Mouse (Mus musculus) heart, adult 11 months (tissue): ENCODE measurements around the gene Gse1.

Experiments used
- DNase-seq: peaks from one replicate; pipeline ENCODE4 v3.0.0; 2022

Gene Gse1

DNA sequence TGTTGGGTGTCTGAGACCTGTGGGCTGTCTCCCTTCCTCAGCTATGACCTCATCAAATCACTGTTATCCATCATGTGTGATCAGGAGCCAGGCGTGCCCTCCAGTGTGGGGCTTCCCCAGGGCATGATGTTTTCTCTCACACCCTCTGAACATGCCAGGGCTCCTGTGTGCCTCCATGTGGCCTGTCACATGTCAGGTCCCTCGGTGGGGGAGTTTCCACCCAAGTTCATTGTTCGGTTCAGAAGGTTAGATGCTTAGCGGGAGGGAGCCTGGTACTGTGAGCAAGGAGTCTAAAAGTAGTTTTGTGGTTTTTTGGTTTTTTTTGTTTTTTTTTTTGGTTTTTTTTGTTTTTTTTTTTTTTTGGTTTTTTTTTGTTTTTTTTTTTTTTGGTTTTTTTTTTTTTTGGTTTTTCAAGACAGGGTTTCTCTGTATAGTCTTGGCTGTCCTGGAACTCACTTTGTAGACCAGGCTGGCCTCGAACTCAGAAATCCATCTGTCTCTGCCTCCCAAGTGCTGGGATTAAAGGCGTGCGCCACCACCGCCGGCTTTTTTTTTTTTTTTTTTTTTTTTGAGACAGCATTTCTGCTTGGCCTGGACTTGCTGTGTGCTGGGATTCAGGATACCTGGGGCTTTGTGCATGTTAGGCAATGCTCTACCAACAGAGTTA is 235.8 kb downstream of the Gse1 start:
- DNase-seq, result no peak

DNA sequence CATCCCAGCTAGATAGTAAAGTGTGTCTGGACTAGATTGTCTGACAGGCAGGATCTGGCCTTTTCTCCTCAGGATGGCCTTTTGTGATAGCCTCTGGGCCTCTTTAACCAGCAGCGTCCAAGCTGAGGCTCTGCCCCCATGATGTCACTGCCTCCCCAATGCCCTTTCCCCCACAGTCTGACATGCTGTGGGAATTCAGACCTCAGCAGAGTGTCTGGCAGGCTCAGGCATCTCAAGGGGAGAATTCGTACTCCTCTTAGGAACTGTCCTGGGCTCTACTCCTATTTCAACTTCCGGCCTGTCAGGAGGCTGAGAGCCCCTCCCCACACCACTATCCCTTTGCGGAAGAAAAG is 236.3 kb downstream of the Gse1 start:
- DNase-seq, result no peak

DNA sequence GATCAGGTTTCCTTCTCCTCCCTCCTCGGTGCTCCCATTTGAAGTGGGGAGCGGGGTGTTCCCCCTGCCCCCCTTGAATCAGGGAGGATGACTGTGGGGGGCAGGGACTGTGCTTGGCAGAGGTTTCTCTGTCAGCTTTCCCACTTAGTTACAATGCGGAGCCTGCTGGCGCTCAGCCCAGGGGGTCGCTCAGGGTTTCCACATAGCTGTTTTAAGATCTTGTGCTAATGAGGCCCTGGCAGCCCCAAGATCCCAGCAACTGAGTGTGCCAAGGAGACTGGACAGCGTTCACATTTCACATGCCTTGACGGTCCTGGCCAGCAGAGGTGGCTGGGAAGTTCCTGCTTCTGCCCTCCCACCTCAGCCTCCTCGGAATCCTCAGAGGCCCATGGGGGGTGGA is 237.5 kb downstream of the Gse1 start:
- peak; percentile 93 for DNase-seq

DNA sequence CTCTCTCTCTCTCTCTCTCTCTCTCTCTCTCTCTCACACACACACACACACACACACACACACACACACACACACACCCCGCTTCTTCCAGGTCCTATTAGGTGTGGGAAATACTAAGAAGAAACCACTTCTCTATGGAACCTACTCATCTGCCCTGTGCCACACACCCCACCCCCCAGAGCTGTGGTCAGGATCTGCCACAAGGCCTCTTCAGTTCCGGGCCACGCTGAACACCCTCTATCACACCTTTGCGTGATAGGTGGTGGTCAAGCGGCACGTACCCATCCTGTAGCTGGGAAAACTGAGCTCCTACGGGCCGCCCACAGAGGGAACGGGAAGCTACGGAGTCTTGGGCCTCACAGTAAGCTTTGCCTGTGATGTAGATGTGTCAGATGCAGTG is 238.0 kb downstream of the Gse1 start:
- no peak for DNase-seq

DNA sequence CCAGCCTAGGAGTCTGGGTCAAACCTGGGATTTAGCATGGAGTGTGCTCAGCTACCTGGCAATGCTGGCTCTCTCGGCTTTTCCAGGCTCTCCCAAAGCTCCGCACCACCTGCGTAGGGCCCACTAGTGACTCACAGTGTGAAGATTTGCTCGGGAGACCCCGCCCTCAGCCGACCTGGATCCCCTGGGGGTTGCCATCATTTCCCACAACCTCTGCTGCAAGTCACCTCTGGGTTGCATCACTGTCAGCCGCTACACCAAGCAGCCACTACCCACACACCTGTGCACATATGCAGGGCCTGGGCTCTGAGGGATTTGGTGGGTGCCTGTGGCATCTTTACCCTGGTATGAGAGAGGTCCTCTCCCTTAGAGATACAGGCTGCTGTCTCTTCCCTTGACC is 239.3 kb downstream of the Gse1 start:
- DNase-seq, result no peak

DNA sequence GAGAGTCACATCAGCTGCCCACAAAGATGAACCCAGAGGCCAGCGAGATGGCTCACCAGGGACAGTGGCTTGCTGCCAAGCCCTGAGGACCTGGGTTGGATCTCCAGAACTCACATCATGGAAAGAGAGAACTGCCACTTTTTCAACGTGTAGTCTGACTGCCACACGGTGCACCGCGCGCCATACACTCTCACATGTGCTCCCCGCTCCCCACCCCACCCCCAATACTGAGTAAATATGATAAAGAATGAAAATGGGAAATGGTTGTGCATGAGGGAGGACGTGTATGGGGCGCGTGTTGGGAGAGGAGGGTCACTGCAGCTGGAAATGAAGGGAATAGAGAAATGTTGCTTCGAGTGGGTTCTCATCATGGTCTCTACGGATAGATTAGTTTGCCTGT is 241.9 kb downstream of the Gse1 start:
- DNase-seq, result no peak

DNA sequence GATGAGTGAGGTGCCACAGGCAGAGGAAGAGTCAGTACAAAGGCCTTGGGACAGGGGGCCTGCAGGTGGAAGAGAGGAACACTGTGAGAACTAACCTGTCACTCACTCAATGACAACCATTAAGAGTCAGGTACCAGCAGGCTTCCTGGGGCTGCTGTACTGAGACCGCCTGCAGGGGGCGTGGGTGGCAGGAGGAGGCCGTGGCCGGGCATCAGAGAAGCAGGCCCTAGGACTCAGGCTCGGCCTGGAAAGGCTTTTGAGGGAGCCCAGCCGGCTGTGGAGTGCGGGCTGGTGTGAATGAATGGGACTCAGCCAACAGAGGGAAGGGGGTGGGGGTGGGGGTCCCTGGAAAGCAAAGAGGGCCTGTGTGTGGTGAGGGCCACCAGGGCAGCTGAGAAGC is 242.9 kb downstream of the Gse1 start:
- DNase-seq, result no peak

DNA sequence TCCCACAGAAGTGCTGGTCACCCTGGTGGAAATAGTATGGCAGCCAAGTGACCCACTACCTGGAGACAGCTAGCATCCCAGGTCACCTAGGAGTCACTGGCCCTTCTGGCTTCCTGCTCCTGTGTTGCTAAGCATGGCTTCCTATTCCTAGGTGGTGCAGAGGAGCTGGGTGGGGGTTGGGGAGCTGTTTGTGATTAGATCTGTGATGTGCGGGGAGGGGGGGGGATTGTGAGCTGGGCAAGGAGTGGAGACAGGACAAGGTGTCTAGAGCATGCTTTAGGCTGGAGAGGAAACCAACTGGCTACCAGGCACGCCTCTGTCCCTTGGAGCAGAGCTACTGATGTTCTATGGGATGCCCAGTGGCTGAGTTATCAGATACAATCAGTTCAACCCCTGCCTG is 243.5 kb downstream of the Gse1 start:
- no peak for DNase-seq

DNA sequence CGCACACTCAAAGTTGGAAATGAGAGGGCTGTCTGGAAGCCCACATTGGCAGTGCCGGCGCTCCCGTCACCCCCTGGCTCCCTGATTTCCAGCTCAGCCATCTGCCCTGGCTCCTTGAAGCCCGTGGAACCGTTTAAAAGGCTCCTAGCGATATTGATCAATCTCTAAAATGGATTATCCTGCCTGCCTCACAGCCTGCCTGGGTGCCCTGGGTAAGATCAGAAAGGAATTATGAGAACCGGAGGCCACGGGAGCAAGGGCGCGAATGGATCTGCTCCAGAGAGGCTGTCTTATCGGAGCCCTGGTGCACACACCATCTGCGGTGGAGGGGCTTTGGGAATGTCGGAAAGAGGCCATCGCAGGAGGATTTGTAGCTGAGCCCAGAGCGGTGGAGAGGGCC is 244.0 kb downstream of the Gse1 start:
- no peak for DNase-seq

DNA sequence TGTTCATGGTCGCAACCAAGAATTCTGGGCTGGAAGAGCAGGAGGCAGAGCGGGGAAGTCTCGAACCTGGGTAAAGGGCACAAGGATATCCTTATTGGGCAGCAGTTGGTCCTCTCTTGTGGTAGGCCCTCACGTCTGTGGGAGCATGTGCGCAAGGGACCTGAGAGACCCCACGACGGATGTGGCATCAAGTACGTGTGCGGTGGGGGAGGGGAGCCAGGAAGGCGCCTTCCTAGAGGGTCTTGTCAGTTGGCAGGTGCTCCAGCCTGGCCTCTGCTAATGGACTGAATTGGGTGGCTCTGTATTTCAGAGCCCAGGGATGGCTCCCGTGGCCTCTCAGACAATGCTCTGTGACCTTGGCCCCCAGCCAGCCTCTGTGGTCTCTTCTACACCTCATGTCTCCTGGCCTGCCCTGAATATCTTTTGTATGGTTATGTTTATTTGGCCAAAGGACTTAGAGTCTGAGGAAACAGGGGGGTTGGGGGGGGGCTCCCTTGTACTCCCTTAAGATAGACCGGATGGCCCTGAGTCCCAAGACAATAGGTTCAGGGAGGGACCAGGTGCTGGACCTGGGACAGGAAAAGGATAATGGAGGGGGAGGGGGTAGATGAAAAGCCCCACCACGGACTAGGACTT is 245.6 kb downstream of the Gse1 start:
- DNase-seq, result peak; percentile 98

DNA sequence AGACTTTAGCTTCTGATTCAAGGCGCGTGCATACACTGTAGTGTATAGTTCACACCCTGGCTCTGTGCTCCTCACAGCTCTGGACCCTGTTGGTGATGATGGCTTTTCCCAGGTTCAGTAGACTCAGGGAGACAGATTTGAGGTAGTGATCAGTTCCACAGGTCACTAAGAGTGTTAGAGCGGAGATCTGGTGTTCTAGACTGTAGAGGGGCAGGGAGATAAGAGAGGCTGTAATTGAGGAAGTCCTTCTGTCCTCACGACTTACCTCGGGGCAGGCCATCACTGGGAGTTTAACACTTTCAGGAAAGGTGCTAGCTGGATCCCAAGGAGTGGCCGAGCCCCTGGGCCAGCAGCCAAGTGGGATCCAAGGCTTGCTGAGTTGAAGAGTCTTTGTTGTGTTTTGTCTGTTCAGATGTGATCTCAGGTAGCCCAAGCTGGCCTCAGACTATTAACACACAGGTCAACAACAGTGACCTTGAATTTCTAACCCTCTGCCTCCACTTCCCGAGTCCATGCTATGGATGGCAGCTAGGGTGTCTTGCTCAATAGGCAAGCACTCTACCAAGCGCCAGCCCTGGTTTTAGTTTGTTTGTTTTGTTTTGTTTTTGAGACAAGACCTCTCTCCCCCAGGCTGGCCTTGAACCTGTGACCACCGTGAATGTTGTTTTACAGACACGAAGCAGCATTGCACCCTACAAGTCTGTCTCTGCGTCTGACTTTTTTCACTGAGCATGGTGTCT is 246.4 kb downstream of the Gse1 start:
- no peak for DNase-seq

DNA sequence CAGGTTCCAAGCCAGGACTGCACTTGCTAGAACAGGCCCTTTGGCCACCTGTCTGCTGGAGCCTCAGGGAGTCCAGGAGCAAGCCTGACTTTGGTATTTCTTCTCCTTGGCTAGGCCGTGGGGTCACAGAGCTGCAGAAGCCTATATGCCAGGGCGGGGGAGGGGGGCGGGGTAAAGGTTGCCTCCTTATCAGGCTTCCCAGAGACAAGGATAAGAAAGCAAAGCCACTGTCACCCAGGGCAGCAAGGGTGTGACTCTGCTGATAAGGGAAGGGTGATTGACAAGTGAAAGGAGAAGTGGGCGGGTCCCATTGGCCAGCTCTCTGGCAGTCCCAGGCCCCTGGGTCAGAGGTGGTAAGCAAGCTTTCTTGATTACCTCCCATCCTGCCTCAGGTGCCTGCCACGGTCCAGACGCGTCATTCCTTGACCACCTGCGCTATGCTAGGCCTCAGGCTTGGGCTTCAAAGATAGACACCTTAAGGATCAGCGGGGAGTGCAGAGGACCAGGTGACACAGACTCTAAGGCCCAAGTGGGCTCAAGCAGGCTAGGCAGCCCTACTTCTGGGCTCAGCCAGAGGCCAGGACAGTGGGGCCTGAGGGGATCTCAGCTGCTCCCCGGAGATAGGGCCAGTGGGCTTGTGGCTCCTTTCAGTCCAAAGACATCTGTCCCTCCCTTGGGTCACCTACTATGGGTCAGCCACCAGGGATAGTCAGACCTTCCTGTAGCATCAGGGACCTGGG is 247.4 kb downstream of the Gse1 start:
- DNase-seq, result peak; percentile 94

DNA sequence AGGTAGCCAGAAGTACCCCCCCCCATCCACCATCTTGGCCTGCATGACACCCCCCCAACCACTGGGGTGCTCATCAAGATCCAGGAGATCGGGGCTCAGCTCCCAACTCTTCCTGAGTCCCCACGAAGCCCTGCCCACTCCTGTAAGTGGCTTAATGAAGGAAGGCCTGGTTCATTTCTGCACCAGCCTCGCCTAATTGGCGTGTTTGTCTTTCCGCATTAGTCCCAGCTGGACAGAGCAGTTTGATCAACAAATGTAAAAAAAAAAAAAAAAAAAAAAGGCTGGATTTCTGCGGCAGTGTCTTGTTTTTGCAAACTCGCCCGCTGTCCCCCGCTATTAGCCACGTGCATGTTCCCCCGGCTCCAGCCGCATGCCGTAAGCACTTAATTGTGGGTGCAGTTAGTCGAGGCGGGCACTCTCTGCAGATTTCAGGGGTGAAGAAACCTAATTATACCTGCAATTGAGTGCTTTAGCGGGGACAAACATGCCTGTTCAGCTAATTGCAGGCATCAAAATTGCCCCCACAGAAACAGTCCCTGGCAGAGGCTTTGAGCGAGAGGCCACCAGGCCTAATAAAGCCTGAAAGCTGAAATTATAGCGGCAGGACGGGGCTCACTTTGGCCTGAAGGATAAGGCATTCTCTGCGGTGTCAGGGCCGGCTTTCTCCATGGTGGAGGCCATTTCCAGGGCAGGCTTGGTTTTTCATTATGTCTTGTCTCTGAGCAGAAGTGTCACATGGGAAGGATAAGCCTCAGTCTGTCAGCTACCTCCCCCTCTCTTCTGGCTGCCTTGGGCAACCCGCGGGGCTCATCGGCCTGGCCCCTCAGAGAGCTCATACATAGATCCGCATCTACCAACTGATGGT is 248.7 kb downstream of the Gse1 start:
- no peak for DNase-seq

DNA sequence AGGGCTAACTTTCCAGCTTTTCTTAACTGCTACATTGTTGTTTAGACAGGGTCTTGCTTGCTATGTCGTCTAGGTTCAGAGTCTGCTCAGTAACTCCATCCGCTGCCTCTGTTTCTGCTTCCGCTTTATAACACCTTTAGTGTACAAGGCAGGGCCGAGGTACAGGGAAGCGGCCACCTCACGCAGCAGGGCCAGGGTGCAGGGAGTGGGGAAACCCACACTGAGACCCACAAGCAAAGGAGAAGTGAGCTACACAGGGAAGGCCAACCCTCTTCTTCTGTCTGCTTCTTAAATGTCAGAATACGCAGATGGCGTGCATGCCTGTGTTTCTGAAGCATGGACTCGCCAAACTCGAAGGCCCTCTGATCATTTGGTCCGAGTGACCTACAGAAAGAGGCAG is 250.5 kb downstream of the Gse1 start:
- no peak for DNase-seq

DNA sequence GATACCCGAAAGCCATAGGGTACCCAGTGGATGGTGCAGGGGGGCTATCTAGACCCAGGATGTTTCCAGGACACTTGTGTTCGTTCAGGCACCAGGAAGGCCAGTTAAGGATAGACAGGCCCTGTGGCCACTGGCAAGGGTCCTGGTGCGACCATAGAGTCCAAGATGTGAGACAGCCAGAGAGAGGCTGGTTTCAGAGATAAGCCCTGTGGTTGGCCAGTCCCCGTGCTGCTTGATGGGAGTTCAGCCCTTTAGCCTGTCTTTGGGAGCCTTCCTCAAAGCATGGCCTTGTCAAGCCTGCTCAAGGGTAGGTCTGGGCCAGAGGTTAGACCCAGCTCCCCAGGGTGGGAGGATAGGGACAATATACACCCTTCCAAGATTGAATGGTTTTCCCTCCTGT is 251.4 kb downstream of the Gse1 start:
- DNase-seq, result no peak

DNA sequence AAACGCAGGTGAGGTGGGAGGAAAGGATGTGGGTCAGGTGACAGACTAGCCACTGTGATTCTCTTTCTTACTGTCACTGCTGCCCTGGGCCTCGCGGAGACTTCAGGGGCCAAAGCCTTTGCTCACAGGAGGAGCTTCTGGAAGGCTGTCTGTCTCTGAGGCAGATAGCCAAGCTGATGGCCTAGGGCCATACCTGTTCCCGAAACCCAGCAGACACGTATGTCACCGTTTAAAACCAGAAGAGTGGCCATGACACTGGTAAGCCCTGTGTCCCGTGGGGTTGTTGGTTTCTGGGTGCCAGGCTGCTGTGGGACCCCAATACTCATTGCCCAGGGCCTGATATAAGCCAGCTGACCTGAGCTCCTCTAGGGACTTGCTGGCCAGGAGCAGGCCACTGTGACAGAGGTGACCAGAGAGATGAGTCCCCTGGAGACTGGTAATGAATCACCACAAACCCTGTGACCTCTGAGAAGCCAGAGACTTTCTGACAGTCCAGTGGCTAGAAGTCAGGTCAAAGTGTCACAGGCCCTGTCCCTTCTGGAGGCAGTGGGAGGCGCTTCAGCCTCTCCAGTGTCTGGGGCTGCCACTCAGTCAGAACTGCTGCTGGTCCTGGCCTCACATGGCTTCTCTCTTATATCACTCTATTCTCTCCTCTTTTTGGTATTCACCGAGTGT is 253.9 kb downstream of the Gse1 start:
- DNase-seq, result peak; percentile 92

DNA sequence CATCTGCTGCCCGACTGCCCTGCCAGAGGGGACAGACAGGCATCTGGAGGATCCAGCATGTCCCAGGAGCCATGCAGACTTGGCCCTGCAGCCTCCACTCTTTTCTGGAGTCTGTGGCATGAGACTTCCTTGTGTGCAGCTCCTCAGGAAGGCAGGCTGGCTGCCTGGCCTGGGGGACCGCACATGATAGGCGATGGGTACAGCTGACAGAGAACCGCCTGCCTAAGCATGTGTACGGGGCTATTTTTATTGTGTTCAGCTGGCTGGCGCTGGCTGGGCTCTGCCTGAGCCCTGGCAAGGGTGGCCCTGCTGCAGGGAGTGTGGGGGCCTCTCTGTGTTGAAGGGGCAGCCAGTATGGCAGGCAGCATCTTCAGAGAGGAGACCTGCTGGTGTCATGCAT is 256.2 kb downstream of the Gse1 start:
- peak; percentile 97 for DNase-seq

DNA sequence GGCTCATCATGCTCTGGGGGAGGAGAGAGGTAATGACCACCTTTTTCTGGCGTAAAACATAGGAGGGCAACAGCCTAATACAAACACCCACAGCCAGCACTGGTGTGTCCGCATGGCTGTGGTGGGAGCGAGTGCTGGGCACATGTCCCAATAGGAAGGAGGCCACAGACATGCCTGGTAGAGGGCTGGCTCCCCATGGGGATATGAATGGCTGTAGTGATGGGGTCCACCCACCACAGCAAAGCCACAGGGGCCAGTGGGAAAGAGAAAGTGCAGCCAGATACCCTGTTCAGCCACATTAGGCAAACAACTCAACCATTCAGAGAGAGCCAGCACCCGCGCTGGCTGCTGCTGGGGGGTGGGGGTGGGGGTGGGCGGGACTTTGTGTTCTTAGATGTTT is 256.9 kb downstream of the Gse1 start:
- DNase-seq, result peak; percentile 95

DNA sequence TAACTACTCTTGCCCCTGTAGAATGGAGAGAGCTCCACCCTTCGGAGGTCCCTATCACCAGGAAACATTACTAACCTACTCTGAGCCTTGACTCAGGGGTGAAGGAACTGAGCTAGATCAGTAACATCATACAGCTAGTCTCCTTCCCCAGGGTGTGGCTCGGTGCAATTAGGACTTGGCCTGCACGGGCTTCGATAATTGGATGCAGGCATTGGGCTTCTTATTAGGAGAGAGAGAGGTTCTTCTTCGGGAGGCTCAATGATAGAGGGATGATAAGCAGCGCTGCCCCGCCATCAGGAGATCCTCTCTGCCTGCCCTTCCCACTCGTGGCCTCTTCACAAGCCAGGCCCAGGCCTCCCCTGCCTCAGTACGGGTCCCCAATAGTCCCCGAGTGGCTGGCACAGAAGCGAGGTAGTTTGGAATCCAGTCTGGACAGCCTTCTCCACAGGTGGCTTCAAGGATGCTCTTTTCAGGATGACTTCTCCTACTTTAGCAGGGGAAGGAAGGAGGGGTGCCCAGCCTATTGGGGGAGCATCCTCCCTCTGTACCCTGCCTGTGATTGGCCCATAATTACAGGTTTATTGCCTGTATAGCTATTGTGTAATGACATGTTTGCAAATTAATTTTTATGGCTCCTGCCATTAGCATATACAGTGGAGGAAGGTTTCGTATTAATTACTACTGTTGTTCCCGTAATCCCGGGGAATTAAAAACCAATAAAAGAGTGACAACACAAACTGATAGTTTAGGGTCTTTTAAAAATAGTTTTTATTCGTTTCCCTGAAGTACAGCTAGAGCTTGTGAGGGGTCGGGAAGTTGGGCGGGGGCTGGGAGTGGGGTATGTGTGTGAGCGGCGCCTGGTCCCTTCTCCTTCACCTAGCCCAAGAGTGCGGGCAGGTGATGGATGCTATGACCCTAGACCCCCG is 257.6 kb downstream of the Gse1 start:
- no peak for DNase-seq

DNA sequence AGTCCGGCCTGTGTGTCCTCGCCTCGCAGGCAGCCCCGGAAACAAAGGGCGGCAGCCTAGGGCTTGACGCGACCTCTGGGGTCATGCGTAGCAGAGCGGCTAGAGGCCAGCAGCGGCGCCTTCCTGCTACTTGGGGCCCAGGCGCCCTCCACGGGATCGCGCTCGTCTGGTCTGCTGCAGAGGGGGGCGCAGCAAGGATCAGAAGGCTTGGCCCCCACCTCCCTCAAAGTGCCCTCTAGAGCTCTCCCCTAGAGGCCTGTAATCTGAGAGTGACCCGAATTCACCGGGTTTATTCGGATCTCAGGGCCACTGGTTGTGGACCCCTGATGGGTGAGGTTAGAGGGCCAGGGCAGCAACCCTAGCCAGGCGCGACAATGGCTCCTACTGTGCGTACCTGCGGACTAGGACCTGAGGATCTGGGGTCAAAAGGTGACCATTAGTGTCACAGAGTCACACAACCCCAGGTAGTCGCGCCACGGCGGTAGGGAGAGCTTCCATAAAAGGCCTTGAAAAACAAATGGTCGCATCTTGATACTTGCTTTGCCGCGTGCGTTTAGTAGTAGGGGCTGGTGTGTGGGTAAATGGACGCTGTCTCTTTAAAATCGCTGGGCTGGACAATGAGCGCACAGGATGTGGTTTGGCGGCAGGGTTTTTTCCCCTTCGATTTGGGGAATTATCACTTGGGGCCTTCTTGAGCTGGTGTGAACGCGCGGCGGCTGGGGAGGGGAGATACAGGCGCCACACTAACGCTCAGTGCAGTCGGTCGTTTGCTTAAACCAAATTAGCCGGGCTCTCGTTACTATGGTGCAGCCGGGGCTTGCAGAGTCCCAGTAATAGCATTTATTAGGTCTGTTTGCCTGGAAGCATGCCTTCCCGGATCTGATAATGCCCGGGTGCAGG is 258.5 kb downstream of the Gse1 start:
- peak; percentile 99 for DNase-seq
